24 mouse cellular contexts compared by ENCODE assay signal in the genomic region with DNA sequence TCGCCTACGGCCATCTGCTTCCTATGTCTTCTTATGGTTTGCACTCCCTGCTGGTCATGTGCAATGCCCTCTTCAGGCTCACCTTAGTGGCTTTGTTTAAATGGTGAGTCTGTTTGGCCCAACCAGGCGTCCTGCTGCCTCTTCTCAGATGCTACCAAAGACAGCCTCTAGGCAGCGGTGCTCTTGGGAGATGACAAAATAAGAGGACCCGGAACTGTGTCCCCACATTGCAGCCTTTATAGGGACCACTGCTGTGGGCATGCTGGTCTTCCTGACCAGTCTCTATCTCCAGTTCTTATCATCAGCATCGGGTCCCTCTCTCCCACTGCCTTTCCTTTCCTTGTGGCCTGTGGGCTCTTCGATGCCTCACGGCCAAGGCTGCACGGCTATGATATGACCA. TPM values are rescaled to one million over a fixed set of nuclear protein-coding genes. Genes with fewer than 3 reads are reported as not detected.
DNase-seq lines count a peak whose midpoint lies in the region; ATAC-seq and TF ChIP-seq lines count a peak whose summit lies in the region.
"Had no signal": no experiment of that assay in that cellular context is flagged by ENCODE, and none has a peak within 500 bp of the region (broad histone marks: within the 10 kb centered on the region; RNA-seq: fewer than 3 reads in every experiment).

No protein-coding gene starts in this region.

- H3K27ac ChIP-seq in embryonic facial prominence, embryonic 10.5 days (replicated peaks) = no peak overlapping the region
- H3K27ac ChIP-seq in midbrain, embryonic 14.5 days (replicated peaks; ENCODE audit: low read depth, low read length) = peak overlapping the region; percentile 49
- H3K27ac ChIP-seq: kidney, postnatal 0 days; macrophage had no signal

- peak; percentile 74 for DNase-seq in heart, adult 11 months
- DNase-seq in heart, postnatal 4 days = no peak
- peak; percentile 15 for DNase-seq in brain, embryonic 14.5 days (ENCODE audit: low read depth)
- peak; percentile 7 for DNase-seq in embryonic facial prominence, embryonic 10.5 days (ENCODE audit: low spot score)
- DNase-seq in midbrain, embryonic 14.5 days = peak; percentile 20
- DNase-seq in lung, postnatal 25 days (ENCODE audit: low spot score) = no peak
- DNase-seq: adrenal gland, postnatal 10 days; cerebellum, adult 8-10 months; gastrocnemius, postnatal 14 days; heart, adult 18-20 months; heart, postnatal 10 days; kidney, adult 2 months; layer of hippocampus, adult 9-11 months; right cerebral cortex, postnatal 14 days; thymus, postnatal 14 days had no signal

- WGBS in embryonic facial prominence, embryonic 10.5 days = 75% methylated on average over 9 of the region's 9 CpGs
- 81% methylated on average over 9 of the region's 9 CpGs for WGBS in midbrain, embryonic 14.5 days

- H3K4me2 ChIP-seq in midbrain, embryonic 14.5 days (ENCODE audit: low read length) = no peak overlapping the region
- H3K4me2 ChIP-seq: heart, embryonic 12.5 days; hindbrain, embryonic 12.5 days had no signal

- no peak overlapping the region for H3K4me3 ChIP-seq in embryonic facial prominence, embryonic 10.5 days
- no peak overlapping the region for H3K4me3 ChIP-seq in midbrain, embryonic 14.5 days (replicated peaks; ENCODE audit: low read depth, low read length)
- H3K4me3 ChIP-seq: heart, embryonic 12.5 days; hindbrain, embryonic 12.5 days had no signal

- ATAC-seq in midbrain, embryonic 14.5 days (ENCODE audit: low FRiP score, low TSS enrichment) = no peak
- ATAC-seq in megakaryocyte, adult 5-6 weeks (ENCODE audit: poor library complexity, severe bottlenecking) = no peak
- ATAC-seq: activated CD4-positive, CD25-positive, alpha-beta regulatory T cell, adult 4 months had no signal

- H3K27me3 ChIP-seq in embryonic facial prominence, embryonic 10.5 days (replicated peaks; ENCODE audit: low read depth, poor library complexity, severe bottlenecking) = no peaks in the 10 kb centered on the region
- H3K27me3 ChIP-seq in midbrain, embryonic 14.5 days (ENCODE audit: control insufficient read depth, insufficient read depth, low read length) = no peaks in the 10 kb centered on the region
- H3K27me3 ChIP-seq: hindbrain, embryonic 12.5 days had no signal

- no peak overlapping the region for H3K9ac ChIP-seq in midbrain, embryonic 14.5 days (replicated peaks; ENCODE audit: low read length)
- H3K9ac ChIP-seq: heart, embryonic 12.5 days; hindbrain, embryonic 12.5 days had no signal

- no peaks in the 10 kb centered on the region for H3K36me3 ChIP-seq in embryonic facial prominence, embryonic 10.5 days (replicated peaks)
- H3K36me3 ChIP-seq in midbrain, embryonic 14.5 days (ENCODE audit: control insufficient read depth, insufficient read depth, low read length) = no peaks in the 10 kb centered on the region
- H3K36me3 ChIP-seq: heart, embryonic 12.5 days; hindbrain, embryonic 12.5 days had no signal

- peaks cover 17% of the 10 kb centered on the region for H3K4me1 ChIP-seq in embryonic facial prominence, embryonic 10.5 days
- H3K4me1 ChIP-seq in midbrain, embryonic 14.5 days (ENCODE audit: control insufficient read depth, insufficient read depth, low read length) = peaks cover 32% of the 10 kb centered on the region
- H3K4me1 ChIP-seq: heart, embryonic 12.5 days had no signal

- no peak for TF ChIP-seq POLR2A in brain, embryonic 14.5 days (IDR thresholded peaks at IDR 0.05; ENCODE audit: borderline replicate concordance, extremely low read depth, insufficient read depth, insufficient read length, poor library complexity, severe bottlenecking)

- no peaks in the 10 kb centered on the region for H3K9me3 ChIP-seq in embryonic facial prominence, embryonic 10.5 days
- H3K9me3 ChIP-seq in midbrain, embryonic 14.5 days (ENCODE audit: control insufficient read depth, low read length) = no peaks in the 10 kb centered on the region
- H3K9me3 ChIP-seq: heart, embryonic 12.5 days; hindbrain, embryonic 12.5 days had no signal

- no peak for TF ChIP-seq CTCF in brain, embryonic 14.5 days (IDR thresholded peaks at IDR 0.05; ENCODE audit: borderline replicate concordance, extremely low read depth, insufficient read depth, insufficient read length)

RNA-seq across cellular contexts. Expression of gene Crnkl1, which starts 46.1 kb away (rescaled TPM):
- total RNA-seq in heart, postnatal 4 days (2021) = 10 to 100 TPM; 17.5 to 18.7 TPM
- polyA plus RNA-seq in brain, embryonic 14.5 days (2012; rRNA removed) = 17.3 and 17.7 TPM in 2 replicates
- polyA plus RNA-seq in embryonic facial prominence, embryonic 10.5 days (2016; fragmentation: Nextera tagmentation; extraction: Ambion mirVana) = 37.7 and 38.9 TPM in 2 replicates
- 27.7 and 33.5 TPM in 2 replicates for polyA plus RNA-seq in midbrain, embryonic 14.5 days (2014; fragmentation: Nextera tagmentation; extraction: Ambion mirVana)
- total RNA-seq in megakaryocyte, adult 5-6 weeks (2015) = 29.9 and 34.4 TPM in 2 replicates
- 69.6 and 73.9 TPM in 2 replicates for total RNA-seq in megakaryocyte, adult 5-6 weeks (2017)

RNA-seq across cellular contexts. Expression of gene Cfap61, which starts 46.3 kb away (rescaled TPM):
- total RNA-seq in heart, postnatal 4 days (2021) = under 1 TPM; 0.41 to 0.79 TPM
- polyA plus RNA-seq in brain, embryonic 14.5 days (2012; rRNA removed) = 2.1 and 2.9 TPM in 2 replicates
- polyA plus RNA-seq in embryonic facial prominence, embryonic 10.5 days (2016; fragmentation: Nextera tagmentation; extraction: Ambion mirVana) = 0.93 and 0.98 TPM in 2 replicates
- 1.1 and 1.7 TPM in 2 replicates for polyA plus RNA-seq in midbrain, embryonic 14.5 days (2014; fragmentation: Nextera tagmentation; extraction: Ambion mirVana)
- total RNA-seq in megakaryocyte, adult 5-6 weeks (2015) = 0.07 TPM in 1 of 2 replicates, not detected in the other
- total RNA-seq in megakaryocyte, adult 5-6 weeks (2017) = 0.24 and 0.44 TPM in 2 replicates
- total RNA-seq: gastrocnemius, postnatal 14 days; liver, adult 2 months; MEL had no signal
- polyA plus RNA-seq: activated CD4-positive, CD25-positive, alpha-beta regulatory T cell, adult 4 months; liver, adult 2 months; liver, embryonic 16.5 days; macrophage had no signal

Comparison
In these comparisons a context has a peak if more than half of its experiments do, and no peak if none do; other contexts are left out.
1. DNase-seq: peak in heart, adult 11 months (single experiment), brain, embryonic 14.5 days (single experiment), embryonic facial prominence, embryonic 10.5 days (single experiment) and midbrain, embryonic 14.5 days (single experiment); none in heart, postnatal 4 days (single experiment) and lung, postnatal 25 days (single experiment).